Mouse (Mus musculus) CD4-positive helper T cell, adult 2 months (primary cell): Measurements from ENCODE around the gene Zfp446.

Experiments used
- DNase-seq: peaks from one replicate; pipeline ENCODE4 v3.0.0-alpha.2; 2012; ENCODE audit warnings: low read depth, missing footprints, low spot score

The Zfp446 gene

DNA sequence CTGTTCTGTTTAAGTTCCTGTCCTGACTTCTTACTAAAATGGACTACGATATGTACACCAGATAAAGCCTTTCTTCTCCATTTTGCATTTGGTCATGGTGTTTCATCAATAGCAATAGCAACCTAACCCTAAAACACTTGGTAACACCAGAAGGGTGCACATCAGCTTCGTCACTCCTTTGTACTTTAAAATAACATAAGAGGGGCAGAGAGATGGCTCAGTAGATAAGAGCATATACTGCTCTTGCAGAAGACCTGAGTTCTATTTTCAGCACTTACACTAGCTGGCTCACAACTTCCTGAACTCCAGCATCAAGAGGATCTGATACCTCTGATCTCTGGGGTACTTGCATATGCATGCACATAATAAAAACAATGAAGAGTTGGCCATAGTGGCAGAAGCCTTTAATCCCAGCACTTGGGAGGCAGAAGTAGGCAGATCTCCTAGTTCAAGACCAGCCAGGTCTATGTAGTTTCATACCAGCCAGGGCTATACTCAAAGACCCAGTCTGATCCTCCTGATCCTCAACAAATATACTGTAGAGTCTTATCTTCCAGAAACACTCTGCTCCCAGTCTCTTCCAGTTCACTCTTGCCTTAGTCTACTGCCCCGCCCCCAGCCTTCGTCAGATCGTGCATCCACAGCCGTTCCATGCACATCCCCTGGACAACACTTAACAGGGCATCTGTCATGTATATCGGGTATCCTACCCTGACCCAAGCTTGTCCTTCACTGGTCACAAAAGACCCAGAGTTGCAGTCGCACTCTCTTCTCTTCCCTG lies 10.0 kb downstream of the Zfp446 start:
- no peak for DNase-seq

DNA sequence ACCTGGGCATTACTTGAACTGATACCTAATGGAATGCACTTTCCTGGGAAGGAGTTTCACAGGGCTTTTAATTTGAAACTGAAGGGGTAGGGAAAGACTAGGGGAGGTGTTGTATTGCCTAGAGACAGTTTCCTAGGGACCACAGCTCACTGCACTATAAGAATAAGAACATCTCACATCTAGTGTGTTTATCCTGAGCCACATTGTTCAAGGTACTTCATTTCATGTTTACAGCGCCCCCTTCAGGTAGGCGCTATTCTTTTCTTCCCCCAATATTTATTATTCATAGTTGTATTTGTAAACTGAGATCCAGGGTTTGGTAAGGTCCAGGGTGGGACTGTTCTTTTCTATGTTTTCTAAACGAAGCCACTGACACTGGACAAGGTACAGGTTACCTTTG lies 14.6 kb downstream of the Zfp446 start:
- peak; percentile 70 for DNase-seq

DNA sequence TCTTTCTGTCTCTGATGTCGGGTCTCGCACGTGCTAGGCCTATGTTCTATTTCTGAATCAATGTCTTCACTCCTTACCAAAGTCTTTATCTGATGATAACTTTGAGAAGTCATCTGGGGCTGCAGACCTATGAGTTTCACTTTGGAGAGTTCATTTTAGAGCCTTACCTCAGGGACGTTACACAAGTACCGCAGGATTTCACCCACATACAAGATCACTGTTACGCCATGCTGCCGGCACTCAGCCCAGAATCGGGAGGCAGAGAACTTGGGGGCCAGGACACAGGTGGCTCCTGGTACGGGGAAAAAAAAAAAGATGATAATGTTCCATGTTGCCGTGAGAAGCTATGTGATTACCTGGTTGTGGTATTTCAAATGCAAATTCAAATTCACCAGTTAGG lies 15.5 kb downstream of the Zfp446 start:
- DNase-seq: no peak

DNA sequence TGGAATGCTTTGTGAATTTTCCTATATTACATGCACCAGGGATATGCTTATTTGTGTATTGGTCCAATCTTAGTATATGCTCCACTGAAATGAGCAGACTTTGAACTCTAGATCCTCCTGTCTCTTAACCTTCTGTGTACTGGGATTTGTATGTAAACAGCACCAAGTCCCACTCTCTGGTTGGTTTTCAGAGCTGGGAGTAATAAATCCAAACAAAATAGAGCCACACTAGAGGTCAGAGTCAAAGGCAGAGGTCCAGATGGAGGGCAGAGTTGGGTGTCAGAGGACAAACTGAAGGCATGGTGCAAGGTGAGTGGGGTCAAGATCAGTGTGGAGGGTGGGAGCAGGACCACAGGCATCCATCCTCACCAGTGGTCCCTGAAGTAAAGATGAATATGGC lies 18.2 kb downstream of the Zfp446 start:
- DNase-seq: no peak

DNA sequence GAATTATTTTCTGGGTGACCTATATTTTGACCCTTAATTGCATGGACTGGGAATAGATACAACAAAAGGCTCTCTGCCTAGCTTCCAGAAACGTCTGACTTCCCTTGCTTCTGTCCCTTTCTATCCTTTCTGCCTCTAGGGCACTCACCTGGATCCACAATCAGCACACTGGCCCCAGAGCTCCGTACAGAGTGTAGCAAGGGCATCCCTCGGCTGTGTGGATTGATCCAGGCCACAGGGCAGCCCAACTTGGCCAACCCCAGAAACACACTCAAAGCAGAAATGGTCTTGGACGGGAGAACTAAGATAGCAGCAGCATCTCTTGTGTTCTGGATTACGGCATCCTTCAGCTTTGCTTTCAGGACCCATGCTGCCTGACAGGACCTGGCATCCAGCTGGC lies 19.6 kb downstream of the Zfp446 start:
- no peak for DNase-seq

DNA sequence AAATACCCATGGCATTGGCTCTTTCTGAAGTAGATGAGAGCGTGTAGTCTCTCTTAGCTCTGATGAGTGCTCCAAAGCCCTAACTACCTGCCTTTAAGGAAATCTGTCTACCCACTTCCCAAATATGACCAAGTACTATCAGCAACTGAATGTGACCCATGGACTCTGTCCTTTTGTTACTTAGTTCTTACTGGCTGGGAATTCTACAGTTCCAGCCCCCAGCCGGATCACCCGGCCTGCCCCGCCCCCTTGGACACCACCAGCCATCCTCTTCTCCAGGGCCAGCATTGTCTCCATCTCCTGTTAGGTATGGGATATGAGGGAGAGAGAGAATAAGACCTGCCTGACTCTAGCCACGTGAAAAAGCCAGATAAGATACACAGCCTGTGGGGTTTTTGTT lies 20.4 kb downstream of the Zfp446 start, which contains the start of gene Slc27a5:
TSS of gene Slc27a5 (minus strand) at position 140 of the 400 bp plus-strand sequence.
- no peak for DNase-seq

DNA sequence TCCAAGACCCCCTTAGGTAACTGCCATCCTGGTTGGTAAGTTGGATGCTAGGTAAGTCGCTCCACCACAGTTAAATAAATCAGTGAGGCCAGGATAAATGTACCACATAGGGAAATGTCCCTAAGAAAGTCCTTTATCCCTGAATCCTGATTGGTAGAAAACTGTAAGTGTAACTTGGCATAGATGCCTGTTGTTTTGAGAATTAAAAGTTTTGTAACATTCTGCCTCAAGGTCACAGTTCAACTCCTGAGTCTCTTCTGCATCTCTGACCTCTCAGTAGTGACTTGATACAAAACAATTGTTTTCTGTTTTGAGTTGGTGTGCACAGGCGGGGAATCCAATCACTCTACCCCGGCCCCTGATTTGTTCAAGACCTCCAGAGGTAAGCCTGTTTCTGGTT lies 21.2 kb downstream of the Zfp446 start, which contains the start of gene Trim28:
TSS of gene Trim28 (plus strand) at position 264 of the 400 bp plus-strand sequence.
- DNase-seq: no peak

DNA sequence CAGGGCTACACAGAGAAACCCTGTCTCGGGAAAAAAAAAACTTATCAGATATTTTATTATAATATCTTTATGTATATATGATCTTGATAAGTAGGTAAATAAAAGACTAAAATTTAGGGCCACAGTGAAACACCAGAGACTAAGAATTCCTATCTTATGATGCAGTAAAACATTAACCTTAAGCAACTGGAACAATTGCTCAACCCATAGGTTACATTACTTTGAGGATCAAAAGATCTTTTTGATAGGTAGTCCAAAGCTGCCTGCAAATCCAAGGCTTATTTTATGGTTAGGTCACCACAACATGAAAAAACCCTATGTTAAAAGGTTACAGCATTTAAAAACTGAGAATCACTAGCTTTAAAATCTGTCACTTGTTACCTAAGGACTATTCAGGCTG lies 23.9 kb downstream of the Zfp446 start:
- no peak for DNase-seq

DNA sequence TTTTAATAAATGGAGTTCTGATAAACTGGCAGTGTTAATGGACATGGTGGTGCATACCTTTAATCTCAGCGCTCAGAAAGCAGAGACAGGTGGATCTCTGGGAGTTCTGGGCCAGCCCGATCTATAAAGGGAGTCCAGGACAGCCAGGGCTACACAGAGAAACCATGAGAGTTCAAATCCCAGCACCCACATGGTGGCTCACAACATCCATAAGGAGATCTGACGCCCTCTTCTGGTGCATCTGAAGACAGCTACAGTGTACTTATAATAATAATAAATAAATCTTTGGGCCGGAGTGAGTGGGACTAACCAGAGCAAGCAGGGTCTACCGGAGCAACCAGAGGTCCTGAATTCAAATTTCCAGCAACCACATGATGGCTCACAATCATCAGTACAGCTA lies 25.7 kb downstream of the Zfp446 start:
- no peak for DNase-seq

DNA sequence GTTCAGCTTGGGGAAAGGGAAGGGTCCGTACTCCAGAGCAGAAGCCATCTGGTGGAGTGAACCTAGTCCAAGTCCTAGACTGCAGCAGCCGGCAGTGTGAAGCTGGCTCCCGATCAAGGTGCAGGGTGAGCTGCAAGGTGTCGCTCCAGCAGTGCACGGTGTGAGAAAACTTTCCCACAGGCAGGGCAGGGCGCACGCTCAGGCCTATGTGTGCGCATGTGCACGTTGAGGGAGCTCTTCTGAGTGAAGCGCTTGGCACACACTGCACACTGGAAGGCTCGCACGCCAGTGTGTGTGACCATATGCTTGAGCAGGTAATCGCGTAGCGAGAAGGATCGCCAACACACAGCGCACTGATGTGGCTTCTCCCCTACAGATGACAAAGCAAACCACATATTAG lies 28.4 kb downstream of the Zfp446 start:
- DNase-seq: no peak

DNA sequence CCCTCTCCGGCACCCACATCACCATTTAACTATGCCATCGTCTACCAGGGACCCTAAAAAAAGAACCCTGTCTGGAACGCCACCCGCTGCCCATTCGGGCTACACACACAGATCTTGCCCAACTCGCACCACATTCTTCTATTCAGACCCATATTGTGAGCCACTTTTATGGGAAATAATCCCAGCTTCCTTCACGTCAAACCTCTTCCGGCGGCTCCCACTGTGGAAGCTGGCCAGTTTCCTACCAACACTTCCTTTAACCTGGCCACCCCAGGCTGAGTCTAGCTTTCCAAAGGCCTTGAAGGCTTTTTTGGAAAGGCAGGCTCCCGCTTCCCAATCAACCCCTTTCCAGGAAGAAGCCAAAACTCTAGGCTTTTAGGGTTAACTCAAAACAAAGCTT lies 28.9 kb downstream of the Zfp446 start:
- DNase-seq: no peak

DNA sequence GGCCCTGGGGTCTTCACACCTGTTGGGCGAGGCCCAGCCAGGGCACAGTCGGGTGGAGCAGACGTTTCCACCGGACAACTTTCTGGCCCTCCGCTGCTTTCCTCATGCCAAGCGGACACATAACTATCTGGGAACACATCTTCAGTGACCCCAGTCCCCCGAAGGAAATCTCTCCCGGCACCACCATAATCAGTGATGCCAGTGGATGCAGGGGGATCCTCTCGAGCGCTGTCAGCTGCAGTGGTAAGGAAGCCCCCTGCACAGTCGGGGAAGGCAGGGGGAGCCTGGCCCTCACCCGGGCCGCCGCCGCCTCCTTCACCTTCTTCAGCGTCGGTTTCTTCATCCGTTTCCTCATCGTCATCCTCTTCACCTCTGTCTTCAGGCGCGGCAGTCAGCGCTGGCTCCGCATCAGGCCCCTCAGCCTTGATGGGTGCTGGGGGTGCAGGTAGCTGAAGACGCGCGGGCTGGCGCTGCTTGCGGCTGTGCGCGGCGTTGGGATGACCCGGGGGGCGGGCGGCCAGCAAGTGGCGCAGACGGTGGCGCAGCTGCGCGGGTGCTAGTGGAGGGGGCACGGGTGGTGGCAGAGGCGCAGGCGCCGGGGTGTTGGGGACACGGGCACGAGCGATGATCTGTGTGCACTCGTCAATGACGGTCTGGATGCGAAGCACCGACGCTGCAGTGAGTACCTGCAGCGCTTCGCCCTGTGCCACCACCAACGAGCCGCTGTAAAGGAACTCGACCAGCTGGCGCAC lies 29.9 kb downstream of the Zfp446 start:
- DNase-seq: no peak

DNA sequence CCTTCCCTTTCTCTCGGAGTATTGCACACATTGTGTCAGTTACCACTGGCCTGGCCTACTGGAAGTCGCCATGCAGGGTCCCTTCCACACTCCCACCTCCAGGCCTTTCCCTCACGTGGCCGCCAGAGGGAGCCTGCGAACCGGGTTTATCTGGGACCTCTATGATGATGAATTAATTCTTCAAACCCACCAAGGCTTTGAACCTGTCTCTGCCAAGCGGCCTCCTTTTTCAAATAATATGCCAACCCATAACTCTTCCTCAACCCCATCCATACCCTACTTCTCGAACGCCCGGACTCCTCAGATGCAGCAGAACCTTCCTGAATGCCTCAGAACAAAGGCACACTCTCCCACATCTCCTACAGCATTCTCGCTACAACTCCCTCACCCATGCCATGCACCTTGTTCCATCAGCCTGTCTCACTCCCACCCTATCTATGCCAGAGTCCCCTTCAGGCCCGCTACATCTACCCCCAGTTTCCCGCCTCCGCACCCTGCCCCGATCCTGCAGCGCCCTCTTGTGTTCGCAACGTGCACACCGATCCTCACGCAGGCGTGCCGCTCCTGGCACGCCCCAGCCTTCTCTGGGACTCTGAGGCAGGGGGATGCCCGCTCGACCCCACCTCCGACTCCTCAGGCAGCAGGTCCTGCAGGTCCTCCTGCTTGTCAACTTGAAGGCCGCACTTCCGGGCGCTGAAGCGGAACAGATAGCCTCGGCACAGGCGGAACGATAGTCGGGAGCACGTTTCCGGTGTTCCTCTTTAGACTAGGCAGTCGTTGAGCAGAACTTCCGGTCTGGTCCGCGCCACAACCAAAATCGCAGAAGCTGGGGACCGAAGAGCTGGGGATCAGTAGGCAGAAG lies 31.7 kb downstream of the Zfp446 start:
- peak; percentile 93 for DNase-seq

DNA sequence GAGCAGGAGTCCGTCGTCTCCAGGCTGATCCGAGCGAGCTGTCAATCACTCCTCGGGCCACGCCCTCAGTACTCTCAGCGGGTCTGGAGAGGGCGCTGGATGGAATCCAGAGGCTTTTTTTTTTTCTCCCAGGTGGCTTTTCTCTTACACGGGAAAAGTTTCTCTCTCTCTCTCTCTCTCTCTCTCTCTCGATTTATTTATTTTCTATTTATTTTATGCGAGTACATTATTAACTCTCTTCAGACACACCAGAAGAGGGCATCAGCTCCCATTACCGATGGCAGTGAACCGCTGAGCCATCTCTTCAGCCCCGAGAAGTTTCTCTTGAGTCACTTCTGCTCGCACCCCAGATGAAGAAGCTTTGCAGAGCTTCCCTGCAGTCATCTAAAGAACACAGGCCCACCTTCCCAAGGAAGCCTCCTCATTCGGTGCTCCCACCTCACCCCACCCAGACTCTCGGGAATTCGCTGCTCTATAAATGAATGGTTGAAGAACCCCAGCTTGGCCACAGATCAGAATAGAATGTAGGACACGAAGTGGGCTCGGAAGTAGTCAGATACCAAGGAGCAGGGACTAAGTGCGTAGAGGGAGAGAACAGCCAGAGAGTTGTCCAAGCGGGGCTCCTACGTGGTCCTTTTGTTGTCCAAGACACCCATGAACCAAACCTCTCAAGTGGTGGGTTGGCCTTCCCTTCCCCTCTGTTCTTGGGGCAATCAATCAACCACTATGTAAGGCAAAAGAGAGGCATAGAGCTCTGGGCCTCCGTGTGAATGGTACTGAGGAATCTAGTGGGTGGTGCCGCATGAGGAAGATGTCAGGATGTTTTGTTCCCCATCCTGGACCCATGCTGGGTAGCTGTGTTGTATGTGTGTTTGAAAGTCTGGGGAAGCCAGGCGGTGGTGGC lies 32.6 kb downstream of the Zfp446 start, which contains the start of gene Zbtb45:
TSS of gene Zbtb45 (minus strand) at position 30 of the 904 bp plus-strand sequence.
- DNase-seq: no peak

DNA sequence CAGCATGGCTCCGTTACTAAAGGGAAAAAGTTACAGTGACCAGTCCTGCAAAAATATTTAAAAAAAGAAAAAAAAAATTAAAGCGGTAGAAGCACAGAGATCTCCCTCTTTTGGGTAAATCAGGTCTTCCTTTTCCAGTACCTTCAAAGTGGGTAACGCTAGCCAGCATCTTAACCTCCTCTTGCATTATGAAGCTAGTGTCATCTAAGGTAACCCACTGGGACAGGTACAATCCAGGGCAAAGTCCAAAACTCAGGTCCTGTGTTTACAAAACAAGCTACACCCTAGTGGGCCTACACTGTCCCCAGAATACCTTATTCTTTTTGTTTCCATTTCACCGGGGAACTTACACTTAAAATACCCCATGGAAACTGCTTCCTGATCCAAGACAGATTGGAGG lies 36.0 kb downstream of the Zfp446 start:
- no peak for DNase-seq

DNA sequence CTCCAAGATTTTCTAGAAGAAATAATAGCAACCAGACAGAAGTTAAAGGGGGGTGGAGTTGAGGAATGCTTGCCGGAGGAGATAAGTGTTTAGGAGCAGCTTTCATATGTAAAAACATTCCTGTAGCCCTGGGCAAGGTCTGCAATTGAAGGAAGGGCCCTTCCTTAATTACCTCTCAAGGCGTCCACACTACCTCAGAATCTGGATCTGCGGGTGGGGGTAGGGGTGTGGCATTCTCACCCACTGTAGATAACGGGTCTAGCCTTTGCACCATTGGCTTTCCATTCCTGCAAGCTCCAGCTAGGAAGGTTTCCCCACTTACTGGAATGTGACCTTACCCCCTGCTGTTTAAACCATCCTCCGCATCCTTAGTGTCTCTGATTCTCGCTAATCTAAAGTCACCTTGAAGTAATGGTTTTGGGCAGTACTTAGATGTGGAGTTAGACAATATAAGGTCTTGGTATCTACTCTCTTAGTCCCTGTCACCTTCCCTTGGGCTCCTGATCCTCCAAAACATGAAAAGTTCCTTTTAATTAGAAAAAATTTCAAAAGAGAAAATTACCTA lies 36.7 kb downstream of the Zfp446 start:
- no peak for DNase-seq

DNA sequence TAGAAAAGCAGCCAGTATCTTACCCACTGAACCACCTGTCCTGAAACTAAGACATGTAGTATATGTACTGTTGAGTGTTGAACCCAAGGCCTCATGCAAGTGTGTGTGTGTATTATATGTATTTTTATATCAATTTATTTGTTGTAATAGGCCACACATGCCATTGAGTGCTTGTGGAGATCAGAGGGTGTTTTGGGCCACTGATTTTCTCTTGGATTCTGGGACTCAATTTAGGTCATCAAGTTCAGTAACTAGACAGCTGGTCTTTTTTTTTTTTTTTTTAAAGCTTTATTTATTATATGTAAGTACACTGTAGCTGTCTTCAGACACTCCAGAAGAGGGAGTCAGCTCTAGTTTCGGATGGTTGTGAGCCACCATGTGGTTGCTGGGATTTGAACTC lies 37.6 kb downstream of the Zfp446 start:
- no peak for DNase-seq

DNA sequence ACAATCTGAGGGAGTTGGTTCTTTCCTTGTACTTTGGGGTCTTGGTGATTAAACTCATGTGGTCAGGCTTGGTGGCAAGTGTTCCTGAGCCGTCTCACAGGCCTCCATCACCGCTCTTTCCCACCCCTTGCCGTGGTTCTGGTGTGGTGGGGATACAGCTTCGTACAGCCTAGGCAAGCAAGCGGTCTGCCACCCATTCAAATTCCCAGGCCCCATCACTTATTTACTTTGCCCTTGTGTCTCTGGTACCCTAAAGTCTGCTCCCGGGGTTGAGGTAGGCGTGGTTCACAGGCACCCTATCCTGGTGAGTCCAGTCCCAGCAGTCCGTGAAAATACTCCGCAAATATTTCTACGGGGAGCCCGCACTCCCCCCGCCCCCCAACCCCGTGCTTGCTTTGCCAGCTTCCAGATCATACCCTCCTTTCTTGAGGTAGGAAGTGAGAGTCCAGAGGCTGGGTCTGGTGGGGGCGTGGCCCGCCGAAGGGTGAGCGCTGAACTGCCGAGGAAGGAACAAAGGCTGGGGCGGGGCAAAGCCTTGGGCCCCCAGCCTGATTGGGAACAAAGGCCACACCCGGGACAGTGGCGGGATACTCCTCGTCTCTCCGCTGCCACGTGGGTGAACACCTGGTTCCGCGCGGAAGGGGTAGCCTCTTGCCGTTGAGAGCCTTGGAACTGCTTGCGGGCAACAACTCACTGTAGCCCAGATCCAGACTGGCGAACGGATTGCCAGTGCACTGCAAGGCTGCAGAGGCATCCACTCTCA lies 45.3 kb downstream of the Zfp446 start:
- peak; percentile 81 for DNase-seq

DNA sequence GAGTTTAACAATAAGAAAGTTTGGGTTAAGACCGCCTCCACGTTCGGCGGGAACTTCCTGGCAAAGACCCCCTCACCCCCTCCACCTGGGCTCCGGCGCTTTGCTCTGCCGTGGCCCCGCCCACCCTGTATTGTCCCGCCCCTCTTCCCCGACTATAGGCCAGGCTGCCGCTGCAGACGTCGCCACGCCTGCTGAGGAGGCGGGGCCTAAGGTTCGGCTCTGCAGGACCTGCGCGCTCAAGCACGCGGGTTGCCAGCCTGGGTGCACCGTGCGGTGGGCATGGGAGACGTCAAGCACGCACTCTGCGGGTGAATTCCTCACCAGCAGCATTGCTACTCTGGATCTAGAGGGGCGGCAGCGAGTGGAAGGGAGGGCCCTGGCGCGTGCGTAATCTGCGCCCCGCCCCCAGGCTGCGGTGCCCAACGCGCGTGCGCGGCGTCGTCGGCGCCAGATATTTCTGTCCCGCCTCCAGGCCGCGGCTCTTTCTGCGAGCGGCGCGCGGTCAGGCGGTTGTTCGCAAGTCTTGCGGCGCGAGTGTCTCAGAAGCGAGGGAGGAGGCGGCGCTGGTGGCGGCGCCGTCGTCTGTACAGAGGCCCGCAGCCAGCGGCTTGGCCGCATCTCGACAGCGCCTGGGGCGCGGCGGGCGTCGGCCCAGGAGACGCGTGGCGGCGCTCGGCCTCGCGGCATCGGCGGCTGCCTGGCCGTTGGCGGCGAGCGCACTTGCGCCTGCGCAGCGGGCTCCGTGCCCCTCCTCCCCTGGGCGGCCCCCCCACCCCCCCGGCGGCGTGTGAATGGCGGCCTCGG lies 46.5 kb downstream of the Zfp446 start:
- DNase-seq: peak; percentile 96
